In genomic region chr9:56633449-56634225, GRCm38 (mm10) we compare ENCODE assay signal across 10 mouse cellular contexts.
A peak's percentile ranks its signal among the peaks of the same experiment; 100 is the strongest.
DNase-seq lines count a peak whose midpoint lies in the region; ATAC-seq and TF ChIP-seq lines count a peak whose summit lies in the region.
"Had no signal": no experiment of that assay in that cellular context is flagged by ENCODE, and none has a peak within 500 bp of the region (broad histone marks: within the 10 kb centered on the region; RNA-seq: fewer than 3 reads in every experiment).

No protein-coding gene starts in this region.

- H3K4me2 ChIP-seq in kidney, embryonic 14.5 days (replicated peaks; ENCODE audit: low read depth, low read length) = peak overlapping the region; percentile 78
- H3K4me2 ChIP-seq in forebrain, embryonic 15.5 days (replicated peaks) = peak overlapping the region; percentile 95
- H3K4me2 ChIP-seq in midbrain, embryonic 13.5 days (replicated peaks) = peak overlapping the region; percentile 77

- no peaks in the 10 kb centered on the region for H3K9me3 ChIP-seq in kidney, embryonic 14.5 days (ENCODE audit: control insufficient read depth, low read length)
- no peaks in the 10 kb centered on the region for H3K9me3 ChIP-seq in forebrain, embryonic 15.5 days
- no peaks in the 10 kb centered on the region for H3K9me3 ChIP-seq in midbrain, embryonic 13.5 days

- peak overlapping the region; percentile 62; the same call in 1 of the 2 replicates for H3K4me3 ChIP-seq in kidney, embryonic 14.5 days (ENCODE audit: low read length)
- peak overlapping the region; percentile 82 for H3K4me3 ChIP-seq in forebrain, embryonic 15.5 days
- H3K4me3 ChIP-seq in midbrain, embryonic 13.5 days (replicated peaks) = peak overlapping the region; percentile 80
- H3K4me3 ChIP-seq in thymus, adult 2 months (ENCODE audit: control insufficient read depth, insufficient read depth, low read length) = no peak overlapping the region
- H3K4me3 ChIP-seq: erythroblast, embryonic 14.5 days had no signal

- TF ChIP-seq POLR2A in thymus, adult 2 months (IDR thresholded peaks at IDR 0.05; ENCODE audit: control insufficient read depth, extremely low read depth, insufficient read depth, low read length, poor library complexity) = no peak

- DNase-seq in kidney, adult 18-20 months = no peak
- DNase-seq in cerebellum, adult 18-20 months = peak; percentile 76 to 79
- no peak for DNase-seq in thymus, adult 2 months
- DNase-seq in lung, adult 18-20 months = no peak
- no peak for DNase-seq in spleen, adult 12 weeks (ENCODE audit: low spot score)

- no peak for TF ChIP-seq CTCF in thymus, adult 2 months (IDR thresholded peaks at IDR 0.05; ENCODE audit: borderline replicate concordance, control insufficient read depth, extremely low read depth, insufficient read depth, low read length, poor library complexity)

- peaks cover 35% of the 10 kb centered on the region for H3K27me3 ChIP-seq in kidney, embryonic 14.5 days (ENCODE audit: control insufficient read depth, insufficient read depth, low read length)
- peaks cover 26% of the 10 kb centered on the region for H3K27me3 ChIP-seq in forebrain, embryonic 15.5 days
- H3K27me3 ChIP-seq in midbrain, embryonic 13.5 days = peaks cover 35% of the 10 kb centered on the region
- H3K27me3 ChIP-seq in thymus, adult 2 months (ENCODE audit: control insufficient read depth, insufficient read depth, low read length) = peaks cover 9% of the 10 kb centered on the region

- H3K27ac ChIP-seq in kidney, embryonic 14.5 days (ENCODE audit: low read depth, low read length) = no peak overlapping the region
- peak overlapping the region; percentile 79 for H3K27ac ChIP-seq in forebrain, embryonic 15.5 days (replicated peaks)
- peak overlapping the region; percentile 93 for H3K27ac ChIP-seq in midbrain, embryonic 13.5 days
- H3K27ac ChIP-seq in thymus, adult 2 months (ENCODE audit: control insufficient read depth, insufficient read depth, low read length) = no peak overlapping the region
- H3K27ac ChIP-seq: liver, embryonic 14.5 days had no signal

- H3K36me3 ChIP-seq in kidney, embryonic 14.5 days (ENCODE audit: control insufficient read depth, insufficient read depth, low read length) = no peaks in the 10 kb centered on the region
- no peaks in the 10 kb centered on the region for H3K36me3 ChIP-seq in forebrain, embryonic 15.5 days
- no peaks in the 10 kb centered on the region for H3K36me3 ChIP-seq in midbrain, embryonic 13.5 days
- H3K36me3 ChIP-seq in thymus, adult 2 months (ENCODE audit: control insufficient read depth, insufficient read depth, low read length) = no peaks in the 10 kb centered on the region

- no peak for ATAC-seq in kidney, embryonic 14.5 days (ENCODE audit: low FRiP score, low TSS enrichment)
- no peak for ATAC-seq in forebrain, embryonic 15.5 days (replicated peaks)
- ATAC-seq in midbrain, embryonic 13.5 days = peak; percentile 28

- peaks cover 29% of the 10 kb centered on the region for H3K4me1 ChIP-seq in kidney, embryonic 14.5 days (ENCODE audit: control insufficient read depth, insufficient read depth, low read length)
- H3K4me1 ChIP-seq in forebrain, embryonic 15.5 days = peaks cover 58% of the 10 kb centered on the region
- peaks cover 60% of the 10 kb centered on the region for H3K4me1 ChIP-seq in midbrain, embryonic 13.5 days (replicated peaks)
- H3K4me1 ChIP-seq in thymus, adult 2 months (replicated peaks; ENCODE audit: control insufficient read depth, insufficient read depth, low read length) = peaks cover 17% of the 10 kb centered on the region

- 27% methylated on average over 13 of the region's 13 CpGs for WGBS in kidney, embryonic 14.5 days
- WGBS in forebrain, embryonic 15.5 days = 32% methylated on average over 13 of the region's 13 CpGs
- WGBS in midbrain, embryonic 13.5 days = 29% methylated on average over 13 of the region's 13 CpGs
- WGBS in thymus, adult 2 months = 59% methylated on average over 13 of the region's 13 CpGs

- H3K9ac ChIP-seq in kidney, embryonic 14.5 days (ENCODE audit: low read depth, low read length) = no peak overlapping the region; the same call in 1 of the 2 replicates
- H3K9ac ChIP-seq in forebrain, embryonic 15.5 days (replicated peaks) = peak overlapping the region; percentile 89
- H3K9ac ChIP-seq in midbrain, embryonic 13.5 days (replicated peaks) = peak overlapping the region; percentile 95
- H3K9ac ChIP-seq: liver, embryonic 14.5 days had no signal

Comparison
In these comparisons a context has a peak if more than half of its experiments do, and no peak if none do; other contexts are left out.
1. H3K27ac ChIP-seq: peak in forebrain, embryonic 15.5 days (single experiment) and midbrain, embryonic 13.5 days (single experiment); none in kidney, embryonic 14.5 days (single experiment) and thymus, adult 2 months (single experiment).
2. DNase-seq: peak in cerebellum, adult 18-20 months (2 of 2); none in kidney, adult 18-20 months (single experiment), thymus, adult 2 months (single experiment), lung, adult 18-20 months (0 of 2) and spleen, adult 12 weeks (single experiment).
3. Peak in every context shown above with its lines, with median percentiles within 50 percentile points of each other: H3K4me2 ChIP-seq.